In genomic region chr6:21999025-21999424, GRCm38 (mm10) we compare ENCODE assay signal across 11 mouse cellular contexts. TPM values are rescaled to one million over a fixed set of nuclear protein-coding genes. Genes with fewer than 3 reads are reported as not detected.
DNase-seq lines count a peak whose midpoint lies in the region; ATAC-seq and TF ChIP-seq lines count a peak whose summit lies in the region.
"Had no signal": no experiment of that assay in that cellular context is flagged by ENCODE, and none has a peak within 500 bp of the region (broad histone marks: within the 10 kb centered on the region; RNA-seq: fewer than 3 reads in every experiment).

No protein-coding gene starts in this region.

- H3K27me3 ChIP-seq in kidney, embryonic 14.5 days (ENCODE audit: control insufficient read depth, insufficient read depth, low read length): no peaks in the 10 kb centered on the region
- H3K27me3 ChIP-seq in embryonic facial prominence, embryonic 10.5 days (replicated peaks; ENCODE audit: low read depth, poor library complexity, severe bottlenecking): no peaks in the 10 kb centered on the region
- no peaks in the 10 kb centered on the region for H3K27me3 ChIP-seq in heart, embryonic 14.5 days (ENCODE audit: control insufficient read depth, insufficient read depth, low read length)
- no peaks in the 10 kb centered on the region for H3K27me3 ChIP-seq in liver, postnatal 0 days (ENCODE audit: insufficient read depth, low read length)

- no peak for TF ChIP-seq EP300 in liver, postnatal 0 days (IDR thresholded peaks at IDR 0.05; ENCODE audit: low read depth)

- no peaks in the 10 kb centered on the region for H3K9me3 ChIP-seq in kidney, embryonic 14.5 days (ENCODE audit: control insufficient read depth, low read length)
- no peaks in the 10 kb centered on the region for H3K9me3 ChIP-seq in embryonic facial prominence, embryonic 10.5 days
- no peaks in the 10 kb centered on the region for H3K9me3 ChIP-seq in heart, embryonic 14.5 days (ENCODE audit: control insufficient read depth, low read length)
- H3K9me3 ChIP-seq in liver, postnatal 0 days (ENCODE audit: low read length): no peaks in the 10 kb centered on the region

- TF ChIP-seq CTCF in liver, postnatal 0 days (IDR thresholded peaks at IDR 0.05; ENCODE audit: low read depth): no peak

- 11% methylated on average over 11 of the region's 11 CpGs for WGBS in kidney, embryonic 14.5 days
- 28% methylated on average over 11 of the region's 11 CpGs for WGBS in embryonic facial prominence, embryonic 10.5 days
- WGBS in heart, embryonic 14.5 days: 25% methylated on average over 11 of the region's 11 CpGs
- 29% methylated on average over 11 of the region's 11 CpGs for WGBS in liver, postnatal 0 days (ENCODE audit: insufficient replicate concordance)

- H3K4me2 ChIP-seq in kidney, embryonic 14.5 days (replicated peaks; ENCODE audit: low read depth, low read length): peak overlapping the region; percentile 25
- H3K4me2 ChIP-seq in heart, embryonic 14.5 days (ENCODE audit: low read length): peak overlapping the region; percentile 28
- 0 out of 2 replicates have a peak overlapping the region, but pooled peaks have one; percentile 22 for H3K4me2 ChIP-seq in liver, postnatal 0 days (ENCODE audit: low read depth, low read length)

- peaks cover 3% of the 10 kb centered on the region; the same call in 1 of the 2 replicates for H3K36me3 ChIP-seq in kidney, embryonic 14.5 days (ENCODE audit: control insufficient read depth, insufficient read depth, low read length)
- H3K36me3 ChIP-seq in embryonic facial prominence, embryonic 10.5 days (replicated peaks): peaks cover 3% of the 10 kb centered on the region; the same call in 1 of the 2 replicates
- H3K36me3 ChIP-seq in heart, embryonic 14.5 days (ENCODE audit: control insufficient read depth, insufficient read depth, low read length): no peaks in the 10 kb centered on the region
- no peaks in the 10 kb centered on the region for H3K36me3 ChIP-seq in liver, postnatal 0 days (replicated peaks; ENCODE audit: insufficient read depth, low read length)

- no peak for ATAC-seq in kidney, embryonic 14.5 days (ENCODE audit: low FRiP score, low TSS enrichment)
- no peak for ATAC-seq in heart, embryonic 14.5 days (ENCODE audit: insufficient number of reproducible peaks, insufficient read depth, low FRiP score, low read depth)
- ATAC-seq in liver, postnatal 0 days: no peak
- ATAC-seq: inflammation-experienced regulatory T-cells, adult 6 months had no signal

- no peak for DNase-seq in kidney, postnatal 25 days
- peak; percentile 41 for DNase-seq in embryonic facial prominence, embryonic 10.5 days (ENCODE audit: low spot score)
- no peak for DNase-seq in liver, postnatal 0 days
- DNase-seq in spleen, postnatal 4 days (ENCODE audit: low spot score in 2 of 2): no peak
- no peak for DNase-seq in gastrocnemius, postnatal 25 days
- DNase-seq in T-cell, adult 2 months (ENCODE audit: low spot score): no peak
- DNase-seq: cerebellum, adult 9-10 months; lung, postnatal 4 days had no signal

- H3K4me1 ChIP-seq in kidney, embryonic 14.5 days (ENCODE audit: control insufficient read depth, insufficient read depth, low read length): peaks cover 56% of the 10 kb centered on the region
- H3K4me1 ChIP-seq in embryonic facial prominence, embryonic 10.5 days: peaks cover 69% of the 10 kb centered on the region
- peaks cover 3 to 11% of the 10 kb centered on the region in 2 experiments; a peak in 3 of 4 replicates for H3K4me1 ChIP-seq in heart, embryonic 14.5 days (ENCODE audit: control insufficient read depth in 2 of 2, insufficient read depth in 2 of 2, low read length in 2 of 2)
- H3K4me1 ChIP-seq in liver, postnatal 0 days (ENCODE audit: insufficient read depth): peaks cover 32% of the 10 kb centered on the region

- no peak overlapping the region for H3K4me3 ChIP-seq in kidney, embryonic 14.5 days (ENCODE audit: low read length)
- H3K4me3 ChIP-seq in embryonic facial prominence, embryonic 10.5 days: peak overlapping the region; percentile 32
- H3K4me3 ChIP-seq in heart, embryonic 14.5 days (ENCODE audit: control insufficient read depth in 1 of 2, insufficient read depth in 1 of 2, low read depth in 1 of 2, low read length in 2 of 2): no peak overlapping the region
- no peak overlapping the region for H3K4me3 ChIP-seq in liver, postnatal 0 days (ENCODE audit: low read depth, low read length)

- 0 out of 2 replicates have a peak overlapping the region, but pooled peaks have one; percentile 9 for H3K9ac ChIP-seq in kidney, embryonic 14.5 days (ENCODE audit: low read depth, low read length)
- H3K9ac ChIP-seq in heart, embryonic 14.5 days (ENCODE audit: low read length): no peak overlapping the region
- no peak overlapping the region for H3K9ac ChIP-seq in liver, postnatal 0 days (replicated peaks)

- H3K27ac ChIP-seq in kidney, embryonic 14.5 days (ENCODE audit: low read depth, low read length): peak overlapping the region; percentile 88
- H3K27ac ChIP-seq in embryonic facial prominence, embryonic 10.5 days (replicated peaks): peak overlapping the region; percentile 71
- H3K27ac ChIP-seq in heart, embryonic 14.5 days (replicated peaks in 1 of 2; ENCODE audit: control insufficient read depth in 1 of 2, insufficient read depth in 1 of 2, low read depth in 2 of 2, low read length in 2 of 2): peak overlapping the region; percentile 3 to 62; a peak in 3 of 4 replicates
- H3K27ac ChIP-seq in liver, postnatal 0 days (ENCODE audit: low read depth): peak overlapping the region; percentile 64

RNA-seq across cellular contexts. Expression of gene Cped1, which starts 13.3 kb away (rescaled TPM):
- 59.7 and 67.9 TPM in 2 replicates for polyA plus RNA-seq in kidney, embryonic 14.5 days (2014; fragmentation: Nextera tagmentation; extraction: Ambion mirVana)
- 34.4 and 39.3 TPM in 2 replicates for polyA plus RNA-seq in embryonic facial prominence, embryonic 10.5 days (2016; fragmentation: Nextera tagmentation; extraction: Ambion mirVana)
- polyA plus RNA-seq in heart, embryonic 14.5 days (2014; fragmentation: Nextera tagmentation; extraction: Ambion mirVana): 5.5 and 6.9 TPM in 2 replicates
- 8.2 and 8.9 TPM in 2 replicates for polyA plus RNA-seq in liver, postnatal 0 days (2015; fragmentation: Nextera tagmentation; extraction: Ambion mirVana)
- total RNA-seq in gastrocnemius, postnatal 25 days (2021): 10 to 100 TPM; 16.8 to 22.7 TPM

RNA-seq across cellular contexts. Expression of gene Ing3, which starts 49.7 kb away (rescaled TPM):
- 57.9 and 63.6 TPM in 2 replicates for polyA plus RNA-seq in kidney, embryonic 14.5 days (2014; fragmentation: Nextera tagmentation; extraction: Ambion mirVana)
- polyA plus RNA-seq in embryonic facial prominence, embryonic 10.5 days (2016; fragmentation: Nextera tagmentation; extraction: Ambion mirVana): 56.0 and 56.7 TPM in 2 replicates
- polyA plus RNA-seq in heart, embryonic 14.5 days (2014; fragmentation: Nextera tagmentation; extraction: Ambion mirVana): 30.6 and 31.9 TPM in 2 replicates
- polyA plus RNA-seq in liver, postnatal 0 days (2015; fragmentation: Nextera tagmentation; extraction: Ambion mirVana): 12.0 and 15.0 TPM in 2 replicates
- total RNA-seq in gastrocnemius, postnatal 25 days (2021): 10 to 100 TPM in 1 of 2 experiments, 1 to 10 TPM in 1; 9.3 to 10.2 TPM

Comparison
In these comparisons a context has a peak if more than half of its experiments do, and no peak if none do; other contexts are left out.
1. H3K27ac ChIP-seq: peak in every context shown above with its lines; median percentile 88 in kidney, embryonic 14.5 days; 71 in embryonic facial prominence, embryonic 10.5 days; 64 in liver, postnatal 0 days; 32 in heart, embryonic 14.5 days.